Mouse (Mus musculus): ENCODE measurements around the gene Rps6ka5. TPM values are rescaled to one million over a fixed set of nuclear protein-coding genes. Genes with fewer than 3 reads are reported as not detected.

Rps6ka5 gene
- total RNA-seq, 2 experiments from 2014 or later: 17.1 to 23.2 TPM

- intact Hi-C loops (cut with DNase I): no loop called here
Measured at GRCm38 (mm10) chr12:100681752-100682151, 45.0 kb downstream of the Rps6ka5 start.

GRCm38 (mm10) chr12:100681241-100681640 is 45.5 kb downstream of the Rps6ka5 start:
- intact Hi-C loops (cut with DNase I): no loop called here

More at GRCm38 (mm10) chr12:100681752-100682151, 45.0 kb downstream of the Rps6ka5 start:
- no peak for DNase-seq (ENCODE audit: low spot score in 2 of 2)

GRCm38 (mm10) chr12:100680676-100681075 is 46.1 kb downstream of the Rps6ka5 start:
- DNase-seq (ENCODE audit: low spot score in 2 of 2): no peak
- intact Hi-C loops (cut with DNase I): no loop called here

More at GRCm38 (mm10) chr12:100681241-100681640, 45.5 kb downstream of the Rps6ka5 start:
- no peak for DNase-seq (ENCODE audit: low spot score in 2 of 2)

GRCm38 (mm10) chr12:100670647-100671199 is 56.1 kb downstream of the Rps6ka5 start:
- DNase-seq (ENCODE audit: low spot score in 2 of 2): no peak
- intact Hi-C loops (cut with DNase I): no loop called here

GRCm38 (mm10) chr12:100665294-100665693 is 61.5 kb downstream of the Rps6ka5 start:
- DNase-seq (ENCODE audit: low spot score in 2 of 2): no peak
- intact Hi-C loops (cut with DNase I): no loop called here

GRCm38 (mm10) chr12:100660076-100660475 is 66.7 kb downstream of the Rps6ka5 start:
- no peak for DNase-seq (ENCODE audit: low spot score in 2 of 2)
- intact Hi-C loops (cut with DNase I): no loop called here

GRCm38 (mm10) chr12:100655972-100656371 is 70.8 kb downstream of the Rps6ka5 start:
- intact Hi-C loops (cut with DNase I): no loop called here
- no peak for DNase-seq (ENCODE audit: low spot score in 2 of 2)

GRCm38 (mm10) chr12:100641936-100642335 is 84.8 kb downstream of the Rps6ka5 start:
- intact Hi-C loops (cut with DNase I): no loop called here

GRCm38 (mm10) chr12:100640726-100641125 is 86.1 kb downstream of the Rps6ka5 start:
- intact Hi-C loops (cut with DNase I): no loop called here
- DNase-seq (ENCODE audit: low spot score in 2 of 2): no peak

More at GRCm38 (mm10) chr12:100641936-100642335, 84.8 kb downstream of the Rps6ka5 start:
- DNase-seq (ENCODE audit: low spot score in 2 of 2): no peak

- intact Hi-C loops (cut with DNase I): loop anchor here (1.0 to 5.0 kb wide), 3 partner anchors 83 to 202 kb away; no protein-coding TSS in a partner anchor
- peak; percentile 58 to 79 for DNase-seq (ENCODE audit: low spot score in 2 of 2)
Measured at GRCm38 (mm10) chr12:100639680-100640079, 87.1 kb downstream of the Rps6ka5 start.

- intact Hi-C loops (cut with DNase I): loop anchor here (5.0 kb wide), 2 partner anchors 84 to 134 kb away; no protein-coding TSS in a partner anchor
- DNase-seq (ENCODE audit: low spot score in 2 of 2): no peak
Measured at GRCm38 (mm10) chr12:100637886-100638285, 88.9 kb downstream of the Rps6ka5 start.

GRCm38 (mm10) chr12:100636733-100637132 is 90.0 kb downstream of the Rps6ka5 start:
- no peak for DNase-seq (ENCODE audit: low spot score in 2 of 2)
- intact Hi-C loops (cut with DNase I): loop anchor here (5.0 kb wide), 2 partner anchors 86 to 136 kb away; no protein-coding TSS in a partner anchor

- intact Hi-C loops (cut with DNase I): loop anchor here (5.0 kb wide), 2 partner anchors 86 to 136 kb away; no protein-coding TSS in a partner anchor
- DNase-seq (ENCODE audit: low spot score in 2 of 2): no peak
Measured at GRCm38 (mm10) chr12:100636299-100636633, 90.5 kb downstream of the Rps6ka5 start.

GRCm38 (mm10) chr12:100635601-100636298 is 91.0 kb downstream of the Rps6ka5 start:
- peak in 1 of 2 experiments; percentile 56 for DNase-seq (ENCODE audit: low spot score in 2 of 2)
- intact Hi-C loops (cut with DNase I): loop anchor here (5.0 kb wide), 2 partner anchors 87 to 137 kb away; no protein-coding TSS in a partner anchor

- DNase-seq (ENCODE audit: low spot score in 2 of 2): peak in 1 of 2 experiments; percentile 36
- intact Hi-C loops (cut with DNase I): no loop called here
Measured at GRCm38 (mm10) chr12:100633231-100633630, 93.6 kb downstream of the Rps6ka5 start.

GRCm38 (mm10) chr12:100631286-100631685 is 95.5 kb downstream of the Rps6ka5 start:
- intact Hi-C loops (cut with DNase I): no loop called here
- DNase-seq (ENCODE audit: low spot score in 2 of 2): no peak

GRCm38 (mm10) chr12:100629126-100629920 is 97.5 kb downstream of the Rps6ka5 start:
- intact Hi-C loops (cut with DNase I): no loop called here
- no peak for DNase-seq (ENCODE audit: low spot score in 2 of 2)

GRCm38 (mm10) chr12:100626991-100627677 is 99.6 kb downstream of the Rps6ka5 start:
- DNase-seq (ENCODE audit: low spot score in 2 of 2): no peak
- intact Hi-C loops (cut with DNase I): no loop called here

GRCm38 (mm10) chr12:100626273-100626990 is 100.4 kb downstream of the Rps6ka5 start:
- no peak for DNase-seq (ENCODE audit: low spot score in 2 of 2)
- intact Hi-C loops (cut with DNase I): no loop called here
